Mouse (Mus musculus) myocyte (in vitro differentiated cells): Measurements from ENCODE around the gene Avpr1b. TPM values are rescaled to one million over a fixed set of nuclear protein-coding genes. Genes with fewer than 3 reads are reported as not detected.

ENCODE experiments used
- H3K27me3 ChIP-seq: one replicate; pipeline ENCODE4 v1.6.1; 2011; ENCODE audit not compliant: control insufficient read depth, insufficient read depth, insufficient read length
- H3K36me3 ChIP-seq: one replicate; pipeline ENCODE4 v1.6.1; 2011; ENCODE audit not compliant: control insufficient read depth, insufficient read depth
- H3K4me2 ChIP-seq: one replicate; pipeline ENCODE4 v1.6.1; 2011; ENCODE audit warnings: low read depth, control low read depth
- H3K4me3 ChIP-seq: one replicate; pipeline ENCODE4 v1.5.1; 2011; ENCODE audit warnings: mild to moderate bottlenecking, control low read depth, moderate library complexity
- H3K79me2 ChIP-seq: one replicate; pipeline ENCODE4 v1.6.1; 2011; ENCODE audit not compliant: control insufficient read depth, insufficient read depth
- H3ac ChIP-seq: one replicate; pipeline ENCODE4 v1.6.1; 2011; ENCODE audit not compliant: control insufficient read depth, insufficient read length
- CEBPB ChIP-seq: IDR thresholded peaks from 2 replicates; pipeline ENCODE4 v1.6.1; 2011; ENCODE audit warnings: mild to moderate bottlenecking, moderate library complexity; ENCODE audit not compliant: poor library complexity, insufficient read depth, severe bottlenecking
- E2F4 ChIP-seq: IDR thresholded peaks from one replicate; pipeline ENCODE4 v1.6.1; 2011; ENCODE audit warnings: mild to moderate bottlenecking, control low read depth, moderate library complexity; ENCODE audit not compliant: insufficient read depth
- MAX ChIP-seq: IDR thresholded peaks from one replicate; pipeline ENCODE4 v1.6.1; 2011; ENCODE audit warnings: low read depth, mild to moderate bottlenecking, control low read depth
- MYOD1 ChIP-seq, 3 experiments: IDR thresholded peaks; one replicate each; pipeline ENCODE4 v1.6.1; 2011; ENCODE audit warnings: control low read depth in 2 of 3, low read depth in 2 of 3, mild to moderate bottlenecking in 2 of 3, moderate library complexity in 1 of 3; ENCODE audit not compliant: insufficient read length in 2 of 3, control insufficient read depth in 1 of 3
- MYOG ChIP-seq, 3 experiments: IDR thresholded peaks; one replicate each; pipeline ENCODE4 v1.6.1; 2011; ENCODE audit warnings: control low read depth in 2 of 3, low read depth in 2 of 3, mild to moderate bottlenecking in 2 of 3; ENCODE audit not compliant: insufficient read length in 2 of 3, control insufficient read depth in 1 of 3, insufficient read depth in 1 of 3
- POLR2A ChIP-seq: IDR thresholded peaks from one replicate; pipeline ENCODE4 v1.6.1; 2011; ENCODE audit warnings: low read depth, mild to moderate bottlenecking, control low read depth, moderate library complexity; ENCODE audit not compliant: insufficient read length
- POLR2AphosphoS2 ChIP-seq: IDR thresholded peaks from one replicate; pipeline ENCODE4 v1.6.1; 2011; ENCODE audit warnings: low read depth, control low read depth; ENCODE audit not compliant: insufficient read length
- REST ChIP-seq: IDR thresholded peaks from one replicate; pipeline ENCODE4 v1.6.1; 2011; ENCODE audit warnings: mild to moderate bottlenecking, control low read depth, moderate library complexity; ENCODE audit not compliant: insufficient read depth, insufficient read length
- SRF ChIP-seq: IDR thresholded peaks from one replicate; pipeline ENCODE4 v1.6.1; 2011; ENCODE audit warnings: low read depth; ENCODE audit not compliant: control insufficient read depth, insufficient read length
- TCF12 ChIP-seq: IDR thresholded peaks from one replicate; pipeline ENCODE4 v1.6.1; 2011; ENCODE audit warnings: mild to moderate bottlenecking, control low read depth; ENCODE audit not compliant: poor library complexity, insufficient read depth, severe bottlenecking
- TCF3 ChIP-seq: IDR thresholded peaks from one replicate; pipeline ENCODE4 v1.6.1; 2011; ENCODE audit warnings: low read depth, control low read depth; ENCODE audit not compliant: insufficient read length
- USF1 ChIP-seq: IDR thresholded peaks from one replicate; pipeline ENCODE4 v1.6.1; 2011; ENCODE audit warnings: low read depth, mild to moderate bottlenecking, control low read depth, moderate library complexity
- polyA plus RNA-seq: library from polyadenylated mRNA; unstranded; fragments of >200 nt; fragmentation: generic; extraction: Trizol; gene quantifications from one replicate; pipeline ENCODE4 v1.2.1, GENCODE M21; 2012; ENCODE audit warnings: missing spikeins

Gene Avpr1b
- polyA plus RNA-seq, 1 experiment, result not detected

- Histone ChIP-seq H3K4me3 (no peak overlapping the region), H3K27me3 (peaks cover 6% of the 10 kb centered on the region), H3K4me2 (peak overlapping the region; percentile 71), H3ac (no peak overlapping the region), H3K36me3 (no peaks in the 10 kb centered on the region), H3K79me2 (no peaks in the 10 kb centered on the region)
- TF ChIP-seq MYOD1 (IDR thresholded peaks at IDR 0.05; ENCODE audit: control insufficient read depth in 1 of 3, insufficient read length in 2 of 3, low read depth in 2 of 3), result no peak
- no peak for TF ChIP-seq TCF12
- TF ChIP-seq POLR2A, result no peak
- TF ChIP-seq USF1, result no peak
- no peak for TF ChIP-seq MYOG (IDR thresholded peaks at IDR 0.05; ENCODE audit: control insufficient read depth in 1 of 3, insufficient read depth in 1 of 3, insufficient read length in 2 of 3, low read depth in 2 of 3)
- no peak for TF ChIP-seq TCF3
- TF ChIP-seq E2F4, result no peak
- no peak for TF ChIP-seq REST
- TF ChIP-seq CEBPB, result no peak
- TF ChIP-seq POLR2AphosphoS2, result no peak
- no peak for TF ChIP-seq SRF
- TF ChIP-seq MAX, result no peak
Observed at GRCm38 (mm10) chr1:131657945-131658354, 58.9 kb downstream of the Avpr1b start.

- Histone ChIP-seq H3K36me3 (no peaks in the 10 kb centered on the region), H3K27me3 (no peaks in the 10 kb centered on the region), H3ac (no peak overlapping the region), H3K4me2 (no peak overlapping the region), H3K79me2 (no peaks in the 10 kb centered on the region), H3K4me3 (no peak overlapping the region)
- TF ChIP-seq TCF3, result no peak
- TF ChIP-seq MYOG (IDR thresholded peaks at IDR 0.05; ENCODE audit: control insufficient read depth in 1 of 3, insufficient read depth in 1 of 3, insufficient read length in 2 of 3, low read depth in 2 of 3), result no peak
- TF ChIP-seq E2F4, result no peak
- TF ChIP-seq USF1, result no peak
- TF ChIP-seq MYOD1 (IDR thresholded peaks at IDR 0.05; ENCODE audit: control insufficient read depth in 1 of 3, insufficient read length in 2 of 3, low read depth in 2 of 3), result peak; percentile 14 to 59 (median 22)
Observed at GRCm38 (mm10) chr1:131659512-131660085, 60.6 kb downstream of the Avpr1b start.

- H3K79me2 ChIP-seq, result no peaks in the 10 kb centered on the region
- no peak for TF ChIP-seq POLR2A
- TF ChIP-seq USF1, result no peak
- no peak for TF ChIP-seq MAX
- no peak for TF ChIP-seq CEBPB
- no peak for TF ChIP-seq SRF
- H3ac ChIP-seq, result no peak overlapping the region
- H3K4me2 ChIP-seq, result no peak overlapping the region
- no peaks in the 10 kb centered on the region for H3K36me3 ChIP-seq
- no peaks in the 10 kb centered on the region for H3K27me3 ChIP-seq
- H3K4me3 ChIP-seq, result no peak overlapping the region
Observed at GRCm38 (mm10) chr1:131660266-131660665, 61.2 kb downstream of the Avpr1b start.

GRCm38 (mm10) chr1:131660716-131661472 lies 61.9 kb downstream of the Avpr1b start:
- Histone ChIP-seq H3K27me3 (no peaks in the 10 kb centered on the region), H3K4me2 (no peak overlapping the region), H3K4me3 (no peak overlapping the region), H3K79me2 (no peaks in the 10 kb centered on the region), H3ac (no peak overlapping the region), H3K36me3 (no peaks in the 10 kb centered on the region)
- TF ChIP-seq REST (no peak), POLR2AphosphoS2 (no peak), TCF12 (no peak), MAX (no peak), TCF3 (no peak), USF1 (no peak), MYOD1 (IDR thresholded peaks at IDR 0.05; ENCODE audit: control insufficient read depth in 1 of 3, insufficient read length in 2 of 3, low read depth in 2 of 3) (no peak), E2F4 (no peak), SRF (no peak), POLR2A (no peak), CEBPB (no peak), MYOG (IDR thresholded peaks at IDR 0.05; ENCODE audit: control insufficient read depth in 1 of 3, insufficient read depth in 1 of 3, insufficient read length in 2 of 3, low read depth in 2 of 3) (no peak)

Other genes with a start within 250 kb of the Avpr1b start
- gene Srgap2, start 71.9 kb upstream of the Avpr1b start, polyA plus RNA-seq, result 19.1 TPM
- 1.9 TPM for gene Fam72a, start 71.3 kb upstream of the Avpr1b start, polyA plus RNA-seq
- gene Ctse, start 39.1 kb downstream of the Avpr1b start, polyA plus RNA-seq, result not detected
- gene Rab7b, start 89.5 kb downstream of the Avpr1b start, polyA plus RNA-seq, result 1.5 TPM
- not detected for gene Slc26a9, start 144.8 kb downstream of the Avpr1b start, polyA plus RNA-seq
- gene Pm20d1, start 198.1 kb downstream of the Avpr1b start, polyA plus RNA-seq, result 0.01 TPM
- 14.0 TPM for gene Slc41a1, start 228.3 kb downstream of the Avpr1b start, polyA plus RNA-seq